Mouse (Mus musculus) fibroblast of lung, adult 2 months (primary cell): ENCODE data around the gene Lin28a.
A peak's percentile ranks its signal among the peaks of the same experiment; 100 is the strongest.
"Not testable (repeated sequence)": the region's sequence is repeated elsewhere in the genome, so short reads cannot be mapped to it uniquely, and the experiment has no call there.

Source experiments
- DNase-seq: peaks from one replicate; pipeline ENCODE4 v3.0.0-alpha.2; 2011; ENCODE audit warnings: low read depth

The Lin28a gene

DNA sequence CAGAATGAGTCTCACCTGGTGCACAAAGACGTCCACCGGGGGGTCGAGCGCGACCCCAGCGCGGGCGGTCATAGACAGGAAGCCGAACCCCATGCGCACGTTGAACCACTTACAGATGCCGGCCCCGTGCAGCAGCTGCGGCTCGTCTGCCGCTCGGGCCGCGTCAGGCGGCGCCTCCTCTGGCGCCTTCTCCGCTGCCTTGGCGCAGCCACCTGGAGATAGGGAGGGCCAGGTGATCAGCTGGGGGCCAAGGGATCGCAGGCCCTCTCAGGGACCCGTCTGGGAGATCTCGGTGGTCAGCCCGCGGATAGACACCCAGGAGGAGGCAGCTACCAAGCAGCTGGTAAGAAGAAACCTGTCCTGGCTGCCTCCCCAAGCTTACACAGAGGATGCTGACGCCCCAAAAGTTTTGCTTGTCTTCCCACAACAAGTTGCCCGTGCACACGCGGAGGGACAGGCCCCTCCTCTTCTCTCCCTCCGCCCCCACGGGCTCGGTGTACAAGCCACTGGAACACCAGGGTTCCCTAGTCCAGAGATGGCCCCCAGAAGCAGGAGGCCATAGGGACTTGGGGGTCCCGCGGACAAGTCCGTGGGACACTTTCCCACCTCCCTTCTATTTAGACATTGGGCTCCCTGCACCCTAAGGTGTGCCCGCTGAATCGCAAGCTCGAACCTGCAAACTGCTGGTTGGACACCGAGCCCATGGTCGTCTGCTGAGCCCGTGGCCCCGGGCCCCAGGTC, 433 bp downstream of the Lin28a start:
- DNase-seq, result no peak

DNA sequence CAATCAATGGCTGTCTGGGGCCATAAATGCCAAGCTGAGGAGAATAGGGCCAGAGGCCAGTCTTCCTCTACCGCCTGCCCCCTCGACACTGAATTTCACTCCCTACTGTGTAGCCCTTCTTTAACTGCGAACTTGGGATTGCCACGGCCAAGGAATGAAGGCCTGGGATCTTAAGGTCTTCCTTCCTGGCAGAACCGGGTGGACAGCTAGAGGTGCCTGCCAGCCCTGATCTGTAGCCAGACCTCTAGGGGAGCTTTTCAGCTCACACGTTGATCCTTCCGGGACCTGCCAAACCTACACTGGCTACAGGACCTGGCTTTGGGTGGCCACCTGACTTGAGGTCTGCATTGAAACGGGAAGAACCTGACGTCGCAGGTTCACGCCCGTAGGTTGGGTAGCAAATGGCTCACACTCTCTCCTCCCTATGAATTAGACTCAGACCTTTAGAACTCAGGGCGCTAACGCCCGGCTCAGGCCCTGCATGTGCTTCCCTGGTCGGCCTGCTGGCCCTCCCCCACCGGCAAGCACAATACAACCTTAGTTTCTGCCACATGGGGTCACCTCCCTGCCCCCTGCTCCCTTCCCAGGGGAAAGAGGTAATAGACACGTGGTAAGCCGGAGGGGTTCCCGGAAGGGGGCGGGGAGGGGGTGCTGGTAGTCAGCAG, 1.3 kb downstream of the Lin28a start:
- DNase-seq, result no peak

DNA sequence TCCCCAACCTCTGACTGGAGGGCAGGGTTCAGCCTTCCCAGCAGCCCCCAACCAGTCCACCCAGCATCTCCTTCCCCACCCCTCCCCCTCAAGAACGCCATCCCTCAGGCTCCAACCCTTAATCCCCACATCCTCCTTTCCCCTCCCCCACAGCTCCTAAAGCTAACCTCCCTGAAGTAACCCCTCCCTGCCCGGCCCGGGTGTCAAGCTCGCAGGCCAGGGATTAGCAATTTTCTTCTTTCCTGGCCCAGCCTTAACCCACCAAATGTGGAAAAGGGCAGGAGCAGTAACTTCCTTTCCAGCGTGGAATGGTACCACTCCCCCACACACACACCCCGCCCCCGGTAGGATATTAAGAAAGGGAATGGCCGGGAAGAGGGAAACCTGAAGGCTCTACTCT, 1.9 kb downstream of the Lin28a start:
- DNase-seq, result no peak

DNA sequence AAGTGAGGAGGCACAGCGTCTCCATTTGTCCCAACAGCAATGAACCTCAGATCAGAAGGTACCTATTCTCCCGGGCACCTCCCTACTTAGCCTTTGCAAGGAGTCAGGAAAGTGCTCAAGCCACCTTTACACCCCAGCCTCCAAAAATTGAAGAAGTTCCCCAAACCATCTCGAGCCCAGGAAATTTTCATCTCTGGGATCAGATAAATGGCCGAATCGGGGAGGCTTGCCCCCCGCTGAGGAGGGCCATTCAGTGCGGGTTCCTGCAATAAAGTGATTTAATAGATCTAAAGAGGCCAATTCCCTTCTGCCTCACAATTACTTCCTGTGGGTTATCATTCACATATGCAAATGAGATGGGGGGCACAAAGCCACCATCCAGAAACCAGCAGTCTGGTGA, 2.4 kb downstream of the Lin28a start:
- no peak for DNase-seq

DNA sequence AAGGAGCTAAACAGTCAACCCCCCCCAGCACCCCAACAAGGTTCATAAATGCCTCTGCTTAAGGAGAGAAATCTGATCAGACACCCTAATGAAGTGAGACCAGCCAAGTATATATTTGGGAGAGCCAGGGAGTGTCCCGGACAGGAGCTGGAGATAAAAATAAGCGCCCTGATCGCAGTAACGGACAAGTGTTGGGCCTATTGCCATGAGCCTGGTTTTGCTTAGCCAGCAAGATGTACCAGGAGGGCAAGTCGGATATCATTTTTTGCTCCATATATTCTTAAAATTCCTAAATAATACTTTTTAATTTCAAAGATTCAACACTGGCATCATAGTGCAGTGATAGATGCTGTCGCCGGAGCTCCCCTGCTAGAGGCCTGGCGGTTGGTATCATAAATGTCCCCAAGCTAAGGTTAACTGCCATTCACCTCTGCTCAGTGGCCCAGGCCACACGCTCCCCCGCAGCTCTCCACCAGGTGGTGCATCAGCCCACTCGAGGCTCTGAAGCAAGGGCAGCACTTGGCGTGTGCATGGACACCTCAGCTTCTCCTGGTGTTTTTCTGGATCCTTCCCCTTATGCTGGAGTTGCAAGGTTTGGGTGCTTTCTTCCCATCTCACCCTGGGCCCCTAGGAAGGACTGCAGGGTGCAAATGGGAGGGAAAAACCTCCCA, 5.6 kb downstream of the Lin28a start:
- DNase-seq, result no peak

DNA sequence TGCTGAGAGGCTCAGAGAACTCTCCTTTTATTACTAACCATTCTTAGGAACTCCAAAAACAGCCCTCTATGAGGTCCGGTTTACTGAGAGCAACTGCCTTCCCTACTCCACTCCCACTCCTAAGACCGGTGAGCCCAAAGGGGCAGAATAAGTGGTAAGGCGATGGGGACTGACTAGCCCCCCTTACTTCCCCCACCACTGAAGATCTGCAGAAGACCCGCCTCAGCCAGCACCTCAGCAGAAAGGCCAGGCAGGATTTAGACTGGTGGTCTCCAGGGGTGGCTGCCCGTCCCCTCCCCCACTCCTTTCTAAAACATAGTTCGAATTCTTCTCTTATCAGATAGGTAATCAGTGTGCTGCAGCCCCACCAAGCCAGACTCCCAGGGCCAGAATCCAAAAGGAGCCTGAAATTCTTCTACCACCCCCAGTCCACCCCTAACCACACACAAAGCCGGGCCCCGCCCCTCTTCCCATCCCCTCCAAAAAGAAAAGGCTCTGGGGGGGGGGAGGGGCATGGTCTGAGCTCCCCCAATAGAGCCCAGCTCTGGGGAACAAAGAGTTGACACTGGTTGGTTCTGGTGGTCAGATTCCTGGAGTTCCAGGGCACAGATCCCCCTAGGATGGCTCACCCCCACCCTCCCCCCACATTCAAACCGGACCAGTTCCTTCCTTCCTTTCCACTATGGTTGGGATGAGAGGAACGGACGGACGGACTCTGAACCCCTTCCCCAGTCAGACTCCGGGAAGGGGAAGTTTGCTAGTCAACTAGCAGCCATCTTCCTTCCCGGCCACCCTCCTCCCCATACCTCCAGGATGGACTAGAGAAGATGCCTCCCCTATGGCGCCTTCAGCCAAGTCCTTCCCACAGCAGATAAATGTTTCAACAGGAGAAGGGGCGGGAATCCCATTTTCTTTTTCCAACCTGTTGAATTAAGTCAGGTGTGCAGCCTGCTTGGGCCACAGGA, 6.9 kb downstream of the Lin28a start:
- DNase-seq, result no peak

DNA sequence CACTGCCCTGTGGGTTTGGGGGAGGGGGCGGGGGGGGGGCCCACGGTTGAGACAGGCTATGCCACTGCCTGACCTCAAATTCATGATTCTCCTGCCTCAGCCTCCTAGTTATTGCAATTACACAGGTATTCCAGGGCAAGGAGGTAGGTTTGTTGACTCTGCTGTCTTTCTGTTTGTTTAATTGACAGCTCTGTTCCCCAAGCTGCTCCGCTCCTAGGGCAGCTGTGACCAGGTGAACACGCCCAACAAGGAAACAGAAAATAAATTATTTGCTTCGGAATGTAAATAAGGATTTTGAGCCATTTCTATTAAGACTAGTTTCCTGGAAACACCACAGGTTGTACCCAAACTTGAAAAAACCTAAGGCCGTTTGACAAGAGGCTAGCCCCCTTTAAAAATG, 8.9 kb downstream of the Lin28a start:
- DNase-seq, result no peak

DNA sequence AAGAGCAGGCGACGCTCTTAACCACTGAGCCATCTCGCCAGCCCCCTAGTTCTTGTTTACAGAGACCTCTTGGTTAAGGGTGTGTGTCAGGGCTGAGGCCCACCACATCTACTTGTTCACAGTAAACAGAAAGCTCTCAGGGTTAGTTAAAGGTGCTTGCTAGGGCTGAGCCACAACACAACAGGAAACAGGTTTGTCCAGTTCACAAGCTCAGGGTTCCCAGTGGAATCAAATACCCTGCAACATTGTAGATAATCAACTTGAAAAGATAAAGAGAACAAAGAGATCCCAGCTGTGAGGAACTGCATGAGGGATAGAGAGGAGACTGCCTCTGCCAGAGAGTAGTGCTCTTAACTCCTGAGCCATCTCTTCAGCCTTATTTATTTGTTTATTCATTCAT, 11.8 kb downstream of the Lin28a start:
- DNase-seq, result no peak

DNA sequence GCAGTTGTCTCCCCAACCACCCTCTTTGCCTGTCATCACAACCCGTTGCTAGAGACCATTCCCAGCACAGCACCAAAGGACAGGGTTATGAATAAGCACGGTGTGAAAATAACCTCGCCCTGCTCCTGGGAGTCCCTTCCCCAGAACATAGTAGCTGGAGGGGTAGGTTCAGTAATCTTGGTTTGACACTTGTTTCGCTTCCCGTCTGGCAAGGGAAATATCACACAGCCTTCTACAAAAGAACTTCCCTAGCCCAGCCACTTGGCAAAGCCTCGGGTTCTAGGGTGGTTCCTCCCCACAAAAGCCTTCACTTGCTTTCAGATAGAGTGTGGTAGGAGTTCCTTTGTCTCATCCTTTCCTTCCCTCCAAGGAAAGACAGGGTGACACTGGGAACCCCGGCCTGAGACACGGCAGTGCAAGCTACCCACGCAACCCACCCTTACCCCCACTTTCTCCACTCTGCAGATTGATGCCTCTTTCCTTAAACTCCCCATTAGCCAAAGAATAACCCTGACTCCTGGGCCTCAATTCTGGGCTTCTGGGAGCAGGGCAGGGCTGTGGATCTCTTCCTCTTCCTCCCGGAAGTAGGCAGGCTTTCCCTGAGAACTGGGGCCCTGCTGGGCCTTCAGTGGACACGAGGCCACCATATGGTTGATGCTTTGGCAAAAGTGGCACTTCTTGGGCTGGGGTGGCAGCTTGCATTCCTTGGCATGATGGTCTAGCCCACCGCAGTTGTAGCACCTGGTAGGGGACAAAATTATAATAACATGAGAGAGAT, 12.9 kb downstream of the Lin28a start:
- DNase-seq, result no peak

DNA sequence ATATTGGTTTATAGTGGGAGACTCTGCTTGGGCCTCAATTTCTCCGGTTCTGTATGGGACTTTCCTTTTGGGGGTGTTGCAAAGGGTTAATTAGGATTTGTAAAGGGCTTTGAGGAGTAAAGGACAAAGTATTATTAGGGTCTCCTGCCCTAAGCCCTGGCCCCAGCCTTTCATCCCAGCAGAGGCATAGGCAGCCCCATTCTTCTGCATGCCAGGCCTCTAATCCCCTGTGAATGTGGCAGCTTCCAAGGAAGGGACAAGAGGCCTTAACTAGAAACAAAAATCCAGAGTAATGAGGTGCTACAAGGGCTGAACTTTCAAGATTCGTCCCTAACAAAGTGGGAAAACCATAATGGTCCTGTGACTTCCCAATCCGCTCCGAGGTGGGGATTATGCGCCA, 15.7 kb downstream of the Lin28a start:
- no peak for DNase-seq

DNA sequence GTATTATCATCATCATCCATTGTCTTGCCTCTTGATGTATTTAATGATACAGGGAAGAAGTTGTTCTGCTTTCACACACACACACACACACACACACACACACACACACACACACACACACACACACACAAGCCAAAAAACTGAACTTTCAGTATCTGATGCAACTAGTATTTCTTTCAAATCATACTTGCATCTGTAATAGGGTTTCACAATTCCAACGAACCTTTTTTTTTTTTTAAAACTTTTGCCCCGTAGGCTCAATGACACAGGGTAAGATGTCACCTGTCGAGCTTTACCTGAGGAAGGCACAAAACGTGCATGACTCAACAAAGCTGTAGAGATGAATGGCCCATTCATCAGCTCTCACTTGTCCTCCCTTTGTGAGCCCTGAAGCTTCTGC, 16.4 kb downstream of the Lin28a start:
- DNase-seq, result no peak

DNA sequence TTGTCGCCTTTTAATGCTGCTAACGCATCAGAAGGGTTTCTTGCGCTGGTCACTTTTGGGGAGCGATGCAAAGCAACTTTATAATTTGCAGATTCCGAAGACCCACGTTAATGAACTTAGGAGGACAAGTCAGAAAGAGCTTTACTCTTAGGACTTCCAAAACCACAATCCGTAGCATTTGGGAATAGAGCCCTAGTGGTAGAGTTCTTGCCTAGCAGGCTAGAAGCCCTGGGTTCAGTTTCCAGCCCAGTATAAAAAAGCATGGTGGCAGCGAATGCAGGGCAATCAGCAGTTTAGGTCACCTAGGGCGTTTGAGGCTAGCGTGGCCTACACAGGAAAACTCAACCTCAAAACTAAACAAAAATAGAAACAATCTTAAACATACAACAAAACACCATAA, 16.9 kb downstream of the Lin28a start:
- DNase-seq, result no peak

DNA sequence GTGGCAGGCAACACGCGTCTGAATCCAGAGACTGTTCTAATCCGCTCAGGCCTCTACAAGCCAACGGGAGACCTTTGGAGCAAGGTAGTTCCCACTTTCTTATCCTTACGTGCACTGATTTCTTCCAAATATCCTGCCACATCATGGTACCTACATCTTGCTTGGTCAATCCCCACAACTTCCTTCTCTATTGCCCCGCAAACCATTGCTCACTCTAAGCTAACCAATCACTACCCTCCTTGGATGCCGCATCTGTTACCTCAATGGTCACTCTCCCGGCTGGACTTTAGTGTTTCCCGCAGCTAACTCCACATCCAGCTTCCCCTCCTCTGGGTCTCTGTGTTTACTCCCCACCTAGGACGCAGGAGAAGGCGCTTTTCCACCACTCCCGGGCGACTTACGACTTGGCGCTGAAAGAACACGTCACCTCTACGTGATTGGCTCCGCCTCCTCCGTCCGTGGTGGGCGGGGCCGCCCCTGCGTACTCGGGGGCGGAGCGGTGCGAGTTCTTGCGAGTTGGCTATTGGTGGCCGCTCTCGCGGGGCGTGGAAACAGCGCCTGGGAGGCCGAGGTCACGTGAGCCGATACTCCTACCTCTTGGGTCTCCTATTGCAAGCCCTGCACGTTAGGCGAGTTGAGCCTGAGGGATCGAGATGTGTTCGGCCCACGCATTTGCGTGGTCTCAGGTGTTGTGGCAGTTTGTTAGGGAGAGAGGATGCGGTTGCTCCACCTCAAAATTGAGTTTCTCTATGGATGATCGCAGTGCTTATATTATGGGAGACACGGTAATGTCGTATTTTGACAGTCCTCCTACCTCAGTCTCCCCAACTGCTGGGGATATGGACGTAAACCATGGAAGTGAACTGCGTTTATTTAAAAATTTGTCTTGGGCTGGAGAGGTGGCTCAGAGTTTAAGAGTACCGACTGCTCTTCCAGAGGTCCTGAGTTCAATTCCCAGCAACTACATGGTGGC, 17.9 kb downstream of the Lin28a start, which contains the start of gene Dhdds:
Gene Dhdds, minus strand, starts transcription at position 453 of the 973 bp plus-strand sequence.
- peak; percentile 99 for DNase-seq

DNA sequence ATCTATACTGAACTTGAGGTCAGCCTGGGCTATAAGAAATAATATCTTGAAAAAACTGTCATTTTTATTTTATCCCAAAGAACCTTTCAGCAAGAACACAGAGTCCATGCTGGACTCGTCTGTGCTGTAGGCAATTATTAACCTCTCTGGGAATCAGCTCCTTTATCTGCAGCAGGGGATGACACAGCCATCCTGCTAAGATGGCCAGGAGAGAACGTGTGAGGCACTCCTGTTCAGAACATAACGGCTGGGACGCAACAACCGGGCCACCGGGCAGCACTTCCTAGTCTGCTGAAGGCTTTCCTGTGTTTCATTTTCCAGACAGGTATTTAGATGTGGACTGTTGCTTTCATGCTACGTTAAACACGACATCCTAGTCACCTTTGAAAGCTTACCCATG, 23.9 kb downstream of the Lin28a start:
- no peak for DNase-seq

DNA sequence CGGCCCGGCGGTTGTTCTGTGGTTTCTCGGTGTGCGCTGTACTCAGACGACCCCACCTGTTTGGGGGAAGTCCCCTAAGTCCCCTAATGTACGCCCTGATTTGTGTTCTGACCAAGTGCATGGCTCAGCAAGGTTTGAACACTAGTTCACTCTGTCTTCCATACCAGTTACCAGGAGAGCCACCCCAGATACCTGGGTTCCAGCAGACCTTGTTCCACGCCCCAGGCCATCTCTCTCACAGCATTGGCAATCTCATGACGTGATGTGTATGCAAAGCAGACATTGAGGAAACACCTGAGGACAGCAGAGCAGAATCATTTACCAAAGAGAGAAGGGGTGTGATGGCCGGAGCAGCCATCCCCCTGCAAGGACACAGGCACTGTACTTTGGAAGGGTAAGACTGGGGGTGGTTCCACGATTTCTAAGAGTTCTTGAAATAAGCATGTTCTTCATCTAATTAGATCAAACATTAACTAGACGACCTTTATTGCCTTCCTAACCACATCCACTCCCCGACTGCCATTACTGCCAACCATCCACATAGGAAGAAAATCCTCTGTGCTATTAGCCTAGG, 27.5 kb downstream of the Lin28a start:
- no peak for DNase-seq

DNA sequence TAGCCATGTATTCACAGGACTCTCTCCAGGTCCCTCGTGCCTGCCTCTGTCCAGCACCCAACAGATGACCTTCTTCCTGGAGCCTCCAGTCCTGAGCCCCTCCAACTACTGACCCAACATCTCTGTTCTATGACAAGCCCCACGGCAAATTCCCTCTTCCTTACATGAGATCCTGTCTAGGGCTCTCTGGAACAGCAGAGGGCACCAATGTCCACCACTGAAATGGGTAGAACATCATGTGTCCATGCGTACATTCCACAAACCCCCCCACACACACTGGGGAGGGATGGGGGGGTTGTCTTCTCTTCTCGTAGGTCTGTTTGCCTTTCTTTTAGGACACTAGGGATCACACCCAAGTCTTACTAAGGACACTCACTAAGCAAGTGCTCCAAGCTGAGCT, 28.6 kb downstream of the Lin28a start:
- DNase-seq, result no peak

DNA sequence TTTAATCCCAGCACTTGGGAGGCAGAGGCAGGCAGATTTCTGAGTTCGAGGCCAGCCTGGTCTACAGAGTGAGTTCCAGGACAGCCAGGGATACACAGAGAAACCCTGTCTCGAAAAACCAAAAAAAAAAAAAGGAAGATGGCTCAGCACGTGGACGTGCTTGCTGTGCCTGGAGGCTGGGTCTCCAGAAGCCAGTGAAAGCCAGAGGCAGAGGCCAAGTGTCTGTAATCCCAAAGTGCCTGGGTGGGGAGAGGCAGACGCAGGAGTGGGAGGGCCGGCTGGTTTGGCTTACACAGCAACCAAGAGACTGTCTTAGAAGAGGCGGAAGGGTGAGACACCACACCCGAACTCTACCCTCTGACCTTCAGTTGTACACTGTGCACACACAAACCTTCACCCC, 30.4 kb downstream of the Lin28a start:
- not testable (repeated sequence) for DNase-seq

DNA sequence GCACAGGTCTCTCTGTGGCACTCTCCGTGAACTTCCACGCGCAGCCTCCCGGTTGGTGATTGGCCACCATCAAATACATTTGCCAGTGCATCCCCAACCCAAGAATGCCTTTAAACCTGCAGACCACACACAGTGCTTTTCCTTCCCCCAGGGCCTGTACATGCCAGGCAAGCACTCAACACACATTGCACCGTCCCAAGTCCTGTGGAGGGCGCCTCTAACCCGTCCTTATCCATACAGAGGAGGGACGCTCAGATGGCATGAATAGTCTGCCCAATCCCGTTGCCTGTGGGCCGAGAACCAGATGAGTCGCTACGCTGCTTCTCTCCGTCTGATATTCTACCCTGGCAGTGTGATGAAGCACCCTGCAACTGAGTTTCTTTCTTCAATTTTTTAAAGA, 35.7 kb downstream of the Lin28a start:
- DNase-seq, result no peak

DNA sequence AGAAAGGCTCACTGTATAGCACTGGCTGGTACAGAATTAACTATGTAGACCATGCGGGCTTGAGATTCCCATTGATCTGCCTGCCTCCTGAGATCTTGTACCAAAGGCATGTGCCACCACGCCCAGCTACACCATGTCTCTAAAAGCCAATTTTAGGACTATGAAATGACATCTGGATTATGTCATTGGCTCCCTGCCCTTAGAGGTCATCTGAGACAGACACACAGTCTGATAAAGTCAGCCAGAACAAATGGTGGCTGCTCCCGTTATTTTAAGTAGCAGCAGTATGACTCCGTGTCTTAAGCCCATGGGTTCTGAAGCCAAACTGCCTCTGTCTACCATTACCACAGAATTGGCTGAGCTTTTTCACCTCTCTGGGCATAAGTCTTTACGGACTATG, 38.1 kb downstream of the Lin28a start:
- no peak for DNase-seq
